Mouse (Mus musculus): Measurements from ENCODE around the gene 9530077C05Rik. TPM values are rescaled to one million over a fixed set of nuclear protein-coding genes. Genes with fewer than 3 reads are reported as not detected.
A peak's percentile ranks its signal among the peaks of the same experiment; 100 is the strongest.
"Not testable (repeated sequence)": the region's sequence is repeated elsewhere in the genome, so short reads cannot be mapped to it uniquely, and the experiment has no call there.

Gene 9530077C05Rik
- total RNA-seq (2021), result under 1 TPM; 0.13 to 0.20 TPM
- long read RNA-seq, experiment 1, result 0 reads
- long read RNA-seq, experiment 2, partial matches to known transcripts, result 1 of 1 reads
- long read RNA-seq, experiment 2, other reads (novel, unspliced or antisense), result 0 of 1 reads

- peak; percentile 92 to 93 for DNase-seq
- intact Hi-C loops (cut with DNase I), result no loop called here
Measured at GRCm38 (mm10) chr9:22411002-22411857, at the start of gene 9530077C05Rik. TSS of gene 9530077C05Rik (plus strand) at chr9:22411513.

GRCm38 (mm10) chr9:22366221-22366620, 45.1 kb upstream of the 9530077C05Rik start:
- intact Hi-C loops (cut with DNase I), result no loop called here
- DNase-seq, result no peak

GRCm38 (mm10) chr9:22366621-22367020, 44.7 kb upstream of the 9530077C05Rik start:
- DNase-seq, result no peak

GRCm38 (mm10) chr9:22368030-22368429, 43.3 kb upstream of the 9530077C05Rik start:
- no peak for DNase-seq
- intact Hi-C loops (cut with DNase I), result no loop called here

More at GRCm38 (mm10) chr9:22366621-22367020, 44.7 kb upstream of the 9530077C05Rik start:
- intact Hi-C loops (cut with DNase I), result no loop called here

GRCm38 (mm10) chr9:22372760-22373159, 38.6 kb upstream of the 9530077C05Rik start:
- no peak for DNase-seq
- intact Hi-C loops (cut with DNase I), result no loop called here

- intact Hi-C loops (cut with DNase I), result no loop called here
Measured at GRCm38 (mm10) chr9:22376086-22376485, 35.2 kb upstream of the 9530077C05Rik start.

GRCm38 (mm10) chr9:22385890-22386289, 25.4 kb upstream of the 9530077C05Rik start:
- no peak for DNase-seq
- intact Hi-C loops (cut with DNase I), result no loop called here

More at GRCm38 (mm10) chr9:22376086-22376485, 35.2 kb upstream of the 9530077C05Rik start:
- no peak for DNase-seq

GRCm38 (mm10) chr9:22387901-22388300, 23.4 kb upstream of the 9530077C05Rik start:
- intact Hi-C loops (cut with DNase I), result no loop called here
- no peak for DNase-seq

GRCm38 (mm10) chr9:22388401-22388980, 22.8 kb upstream of the 9530077C05Rik start:
- intact Hi-C loops (cut with DNase I), result no loop called here
- no peak for DNase-seq

- peak; percentile 87 to 90 for DNase-seq
- intact Hi-C loops (cut with DNase I), result no loop called here
Measured at GRCm38 (mm10) chr9:22389021-22389476, 22.3 kb upstream of the 9530077C05Rik start, which contains the start of gene Anln. TSS of gene Anln (minus strand) at chr9:22389188.

- intact Hi-C loops (cut with DNase I), result no loop called here
- DNase-seq, result no peak
Measured at GRCm38 (mm10) chr9:22389736-22390245, 21.5 kb upstream of the 9530077C05Rik start.

GRCm38 (mm10) chr9:22390390-22390789, 20.9 kb upstream of the 9530077C05Rik start:
- DNase-seq, result no peak
- intact Hi-C loops (cut with DNase I), result no loop called here

GRCm38 (mm10) chr9:22394725-22395124, 16.6 kb upstream of the 9530077C05Rik start:
- intact Hi-C loops (cut with DNase I), result no loop called here
- DNase-seq, result no peak

- intact Hi-C loops (cut with DNase I), result no loop called here
- no peak for DNase-seq
Measured at GRCm38 (mm10) chr9:22399021-22399420, 12.3 kb upstream of the 9530077C05Rik start.

GRCm38 (mm10) chr9:22402001-22402400, 9.3 kb upstream of the 9530077C05Rik start:
- no peak for DNase-seq
- intact Hi-C loops (cut with DNase I), result loop anchor here (10.0 kb wide), 1 partner anchor 167 kb away; no protein-coding TSS in a partner anchor

- intact Hi-C loops (cut with DNase I), result loop anchor here (10.0 kb wide), 1 partner anchor 168 kb away; no protein-coding TSS in a partner anchor
- no peak for DNase-seq
Measured at GRCm38 (mm10) chr9:22402976-22403375, 8.3 kb upstream of the 9530077C05Rik start.

- DNase-seq, result not testable (repeated sequence)
- intact Hi-C loops (cut with DNase I), result loop anchor here (10.0 kb wide), 1 partner anchor 169 kb away; no protein-coding TSS in a partner anchor
Measured at GRCm38 (mm10) chr9:22403501-22403900, 7.8 kb upstream of the 9530077C05Rik start.

- no peak for DNase-seq
- intact Hi-C loops (cut with DNase I), result loop anchor here (10.0 kb wide), 1 partner anchor 171 kb away; no protein-coding TSS in a partner anchor
Measured at GRCm38 (mm10) chr9:22405414-22405813, 5.9 kb upstream of the 9530077C05Rik start.

GRCm38 (mm10) chr9:22407633-22408032, 3.7 kb upstream of the 9530077C05Rik start:
- intact Hi-C loops (cut with DNase I), result loop anchor here (10.0 kb wide), 1 partner anchor 173 kb away; no protein-coding TSS in a partner anchor

GRCm38 (mm10) chr9:22408344-22408743, 3.0 kb upstream of the 9530077C05Rik start:
- DNase-seq, result not testable (repeated sequence)
- intact Hi-C loops (cut with DNase I), result loop anchor here (10.0 kb wide), 1 partner anchor 174 kb away; no protein-coding TSS in a partner anchor

More at GRCm38 (mm10) chr9:22407633-22408032, 3.7 kb upstream of the 9530077C05Rik start:
- not testable (repeated sequence) for DNase-seq
